ENCODE assay signal across 23 mouse cellular contexts in the genomic region with DNA sequence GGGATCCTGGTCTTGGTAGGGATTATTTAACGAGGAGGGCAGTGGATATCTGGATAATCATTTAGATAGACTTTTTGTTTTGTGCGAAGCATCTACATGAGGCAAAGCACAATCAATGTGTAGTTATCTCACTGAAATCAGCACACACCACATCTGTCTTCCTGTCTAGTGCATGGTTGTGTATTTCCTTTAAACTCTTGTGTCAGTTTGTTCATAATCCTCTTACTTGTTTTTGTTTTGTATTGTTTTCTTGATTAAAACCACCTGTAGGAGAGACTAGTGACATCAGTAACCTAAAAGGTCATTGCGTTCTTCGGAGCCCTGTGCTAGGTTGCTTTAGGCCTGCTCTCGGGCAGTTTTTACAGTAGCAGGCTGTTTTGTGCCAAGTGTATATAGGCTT.
DNase-seq lines count a peak whose midpoint lies in the region; ATAC-seq and TF ChIP-seq lines count a peak whose summit lies in the region.
"Had no signal": no experiment of that assay in that cellular context is flagged by ENCODE, and none has a peak within 500 bp of the region (broad histone marks: within the 10 kb centered on the region; RNA-seq: fewer than 3 reads in every experiment).

No protein-coding gene starts in this region.

- DNase-seq in heart, adult 2 months, result no peak
- DNase-seq in heart, adult 8-10 months (ENCODE audit: low spot score), result no peak
- peak; percentile 27 for DNase-seq in CD4-positive helper T cell, adult 2 months (ENCODE audit: low read depth, low spot score)
- DNase-seq in naive thymus-derived CD4-positive, alpha-beta T cell, adult 2 months (ENCODE audit: low read depth), result peak; percentile 50
- DNase-seq in cerebellum, postnatal 4 days (ENCODE audit: low spot score in 2 of 2), result no peak
- DNase-seq: adrenal gland, postnatal 10 days; cerebellum, adult 11-12 months; cerebellum, adult 9-10 months; cerebellum, postnatal 25 days; gastrocnemius, postnatal 36 days; heart, adult 11 months; heart, postnatal 14 days had no signal

- H3K4me3 ChIP-seq in heart, adult 2 months, result no peak overlapping the region
- no peak overlapping the region for H3K4me3 ChIP-seq in liver, embryonic 12.5 days
- H3K4me3 ChIP-seq: embryonic facial prominence, embryonic 13.5 days; forebrain, embryonic 12.5 days; heart, embryonic 15.5 days; hindbrain, embryonic 13.5 days had no signal

- ATAC-seq in activated CD4-positive, CD25-positive, alpha-beta regulatory T cell, adult 4 months, result peak; percentile 68
- ATAC-seq in liver, embryonic 12.5 days, result no peak
- ATAC-seq: forebrain, embryonic 16.5 days; hindbrain, postnatal 0 days; intestine, embryonic 16.5 days; Patski had no signal

- intact Hi-C loops in heart, adult 2 months (cut with DNase I), result loop anchor here (10.0 kb wide), 1 partner anchor 144 kb away; a partner anchor contains a TSS

- TF ChIP-seq CTCF in heart, adult 2 months (IDR thresholded peaks at IDR 0.05), result no peak

- 0 out of 2 replicates have a peak overlapping the region, but pooled peaks have one; percentile 30 for H3K9ac ChIP-seq in heart, adult 2 months (ENCODE audit: low read depth, low read length)
- H3K9ac ChIP-seq in liver, embryonic 12.5 days, result no peak overlapping the region
- H3K9ac ChIP-seq: embryonic facial prominence, embryonic 13.5 days; forebrain, embryonic 12.5 days; heart, embryonic 15.5 days; hindbrain, embryonic 13.5 days had no signal

- peaks cover 24% of the 10 kb centered on the region for H3K4me1 ChIP-seq in heart, adult 2 months (ENCODE audit: control insufficient read depth, insufficient read depth, low read length)
- no peaks in the 10 kb centered on the region for H3K4me1 ChIP-seq in liver, embryonic 12.5 days
- H3K4me1 ChIP-seq: embryonic facial prominence, embryonic 13.5 days; forebrain, embryonic 12.5 days had no signal

- peak overlapping the region; percentile 27 for H3K27ac ChIP-seq in heart, adult 2 months
- no peak overlapping the region for H3K27ac ChIP-seq in liver, embryonic 12.5 days
- H3K27ac ChIP-seq: embryonic facial prominence, embryonic 13.5 days; forebrain, embryonic 12.5 days; heart, embryonic 15.5 days; hindbrain, embryonic 13.5 days; hindbrain, postnatal 0 days had no signal

- peaks cover 45% of the 10 kb centered on the region for H3K36me3 ChIP-seq in heart, adult 2 months (ENCODE audit: control insufficient read depth, insufficient read depth, low read length)
- H3K36me3 ChIP-seq in liver, embryonic 12.5 days, result no peaks in the 10 kb centered on the region
- H3K36me3 ChIP-seq: forebrain, embryonic 12.5 days had no signal

- TF ChIP-seq POLR2A in heart, adult 2 months (IDR thresholded peaks at IDR 0.05; ENCODE audit: insufficient read depth, low read depth, low read length), result no peak

- 50% methylated on average over 5 of the region's 5 CpGs for WGBS in heart, adult 2 months
- 73% methylated on average over 5 of the region's 5 CpGs for WGBS in liver, embryonic 12.5 days (ENCODE audit: insufficient replicate concordance)

- H3K9me3 ChIP-seq in liver, embryonic 12.5 days (replicated peaks), result no peaks in the 10 kb centered on the region
- H3K9me3 ChIP-seq: embryonic facial prominence, embryonic 13.5 days; forebrain, embryonic 12.5 days; heart, embryonic 15.5 days; hindbrain, embryonic 13.5 days had no signal

- no peak overlapping the region for H3K4me2 ChIP-seq in liver, embryonic 12.5 days
- H3K4me2 ChIP-seq: embryonic facial prominence, embryonic 13.5 days; forebrain, embryonic 12.5 days; heart, embryonic 11.5 days; heart, embryonic 15.5 days; hindbrain, embryonic 13.5 days had no signal

- H3K79me2 ChIP-seq in heart, adult 2 months (replicated peaks; ENCODE audit: control insufficient read depth, insufficient read depth, low read length), result peaks cover 1% of the 10 kb centered on the region; the same call in 1 of the 2 replicates

- H3K27me3 ChIP-seq in heart, adult 2 months (ENCODE audit: control insufficient read depth, insufficient read depth, low read length), result no peaks in the 10 kb centered on the region
- no peaks in the 10 kb centered on the region for H3K27me3 ChIP-seq in liver, embryonic 12.5 days (replicated peaks)
- H3K27me3 ChIP-seq: embryonic facial prominence, embryonic 13.5 days; forebrain, embryonic 12.5 days; heart, embryonic 15.5 days; hindbrain, embryonic 13.5 days; Patski had no signal

- TF ChIP-seq EP300 in heart, adult 2 months (IDR thresholded peaks at IDR 0.05; ENCODE audit: insufficient read depth, low read depth, low read length), result no peak

Comparison
In these comparisons a context has a peak if more than half of its experiments do, and no peak if none do; other contexts are left out.
1. DNase-seq: peak in CD4-positive helper T cell, adult 2 months (single experiment) and naive thymus-derived CD4-positive, alpha-beta T cell, adult 2 months (single experiment); none in heart, adult 2 months (0 of 2), heart, adult 8-10 months (single experiment) and cerebellum, postnatal 4 days (0 of 2).